Mouse (Mus musculus) forelimb bud, embryonic 11.5 days (tissue): ENCODE measurements around the gene Lix1.
"Not testable (repeated sequence)": the region's sequence is repeated elsewhere in the genome, so short reads cannot be mapped to it uniquely, and the experiment has no call there.

Source experiments
- DNase-seq: peaks from one replicate; pipeline ENCODE4 v3.0.0-alpha.2; 2012; ENCODE audit warnings: low read depth, low spot score

The Lix1 gene

DNA sequence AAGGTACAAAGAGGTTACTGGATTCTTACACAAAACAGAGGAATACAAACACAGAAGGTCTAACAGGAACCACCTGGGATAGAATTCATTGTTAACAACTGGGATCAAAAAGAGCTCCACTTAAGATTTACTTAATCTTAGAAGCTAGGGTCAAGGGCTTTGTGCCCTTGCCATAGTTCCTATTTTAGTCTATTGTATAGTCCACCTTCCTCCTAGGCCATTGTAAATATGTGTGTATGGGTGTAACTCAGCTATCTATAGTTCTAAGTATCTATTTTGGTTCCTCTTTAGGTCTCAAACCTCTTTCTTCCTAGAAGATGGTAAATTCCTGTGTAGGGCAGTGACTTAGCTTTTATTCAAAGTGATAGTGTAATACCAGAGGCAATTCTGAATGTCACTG lies 93.8 kb downstream of the Lix1 start:
- DNase-seq = not testable (repeated sequence)

DNA sequence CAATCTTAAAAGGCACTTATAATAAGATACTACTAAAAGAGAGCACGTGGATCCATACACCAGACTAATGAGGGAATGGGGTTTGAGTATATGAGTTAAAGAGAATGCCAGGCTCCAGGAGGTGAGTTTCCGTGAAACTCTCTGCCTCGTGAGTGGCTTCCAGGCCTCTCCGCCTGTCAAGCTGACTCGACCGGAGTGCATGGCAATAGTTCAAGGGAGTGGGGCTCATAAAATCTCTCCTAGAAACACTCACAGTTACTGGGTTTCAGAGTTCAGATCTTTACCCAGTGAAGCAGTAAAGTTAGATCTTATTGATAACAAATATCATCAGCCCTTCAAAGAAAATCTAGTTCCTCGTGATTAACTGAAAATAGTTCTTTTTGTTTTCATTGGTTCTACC lies 94.3 kb downstream of the Lix1 start:
- DNase-seq = no peak

DNA sequence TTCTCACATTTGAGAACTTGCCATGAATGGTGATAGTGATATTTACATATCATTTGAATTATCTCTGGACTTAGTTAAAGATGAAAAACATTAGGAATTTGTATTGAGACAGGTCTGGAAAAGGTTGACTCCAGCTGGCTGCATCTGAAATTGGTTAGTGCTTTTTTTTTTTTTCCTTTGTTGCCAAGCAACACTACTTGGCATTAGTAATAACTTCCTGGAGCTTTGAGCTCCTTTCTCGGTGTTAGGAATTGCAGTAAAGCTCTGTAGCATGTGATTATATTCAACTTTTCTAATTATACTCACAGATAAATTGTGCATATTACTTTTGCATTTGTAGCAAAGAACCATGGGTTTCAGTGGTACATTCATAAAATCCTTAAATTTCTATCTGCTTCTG lies 96.4 kb downstream of the Lix1 start:
- no peak for DNase-seq

GRCm38 (mm10) chr17:17499278-17499677 lies 96.8 kb downstream of the Lix1 start:
- DNase-seq = no peak

DNA sequence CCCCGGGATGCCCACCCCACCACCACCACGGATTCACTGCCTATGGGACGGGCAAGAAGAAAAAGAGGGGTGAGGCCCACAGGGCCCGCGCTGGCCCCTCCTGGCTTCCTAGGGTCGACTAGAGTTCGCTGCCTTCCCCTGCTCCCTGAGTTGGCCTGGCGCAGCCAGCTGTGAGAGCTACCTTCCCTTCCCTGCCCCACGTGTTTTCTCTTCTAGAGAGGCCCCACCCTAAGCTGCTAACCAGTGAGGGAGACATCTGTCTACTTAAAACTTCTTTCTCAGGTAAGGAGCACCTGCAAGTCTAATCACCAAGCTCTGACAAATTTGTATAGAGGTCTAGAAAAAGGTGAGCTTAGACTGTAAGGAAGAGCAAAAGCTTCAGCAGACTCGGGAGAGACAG lies 104.2 kb downstream of the Lix1 start:
- no peak for DNase-seq
